Mouse (Mus musculus) megakaryocyte, embryonic 14.5 days (primary cell): ENCODE data around the gene Acot2.

Source experiments
- FLI1 ChIP-seq: IDR thresholded peaks from 2 replicates; pipeline ENCODE4 v1.6.1; 2012; ENCODE audit warnings: low read length, inconsistent platforms, mixed read lengths
- GATA1 ChIP-seq: IDR thresholded peaks from 3 replicates; pipeline ENCODE4 v1.6.1; 2012; ENCODE audit warnings: mixed read lengths, low read length, inconsistent platforms, borderline replicate concordance

GRCm38 (mm10) chr12:84023052-84023745 is 35.5 kb downstream of the Acot2 start:
- TF ChIP-seq GATA1 (no peak), FLI1 (no peak)
